Mouse (Mus musculus) cerebellum, adult 11 months (tissue): ENCODE measurements around the gene Taf5l.
A peak's percentile ranks its signal among the peaks of the same experiment; 100 is the strongest.
"Not testable (repeated sequence)": the region's sequence is repeated elsewhere in the genome, so short reads cannot be mapped to it uniquely, and the experiment has no call there.

Experiments
- DNase-seq: peaks from one replicate; pipeline ENCODE4 v3.0.0; 2022

The Taf5l gene

GRCm38 (mm10) chr8:124011989-124012586 is 9.1 kb downstream of the Taf5l start:
- no peak for DNase-seq

GRCm38 (mm10) chr8:124011580-124011979 is 9.6 kb downstream of the Taf5l start:
- DNase-seq: no peak

GRCm38 (mm10) chr8:124007829-124008228 is 13.4 kb downstream of the Taf5l start:
- DNase-seq: no peak

GRCm38 (mm10) chr8:124002546-124003108 is 18.6 kb downstream of the Taf5l start:
- DNase-seq: no peak

GRCm38 (mm10) chr8:123999568-123999967 is 21.6 kb downstream of the Taf5l start:
- DNase-seq: no peak

- no peak for DNase-seq
Observed at GRCm38 (mm10) chr8:123993997-123994396, 27.2 kb downstream of the Taf5l start.

- DNase-seq: no peak
Observed at GRCm38 (mm10) chr8:123993597-123993996, 27.6 kb downstream of the Taf5l start.

- no peak for DNase-seq
Observed at GRCm38 (mm10) chr8:123992587-123992986, 28.6 kb downstream of the Taf5l start.

- no peak for DNase-seq
Observed at GRCm38 (mm10) chr8:123990277-123991049, 30.7 kb downstream of the Taf5l start.

- no peak for DNase-seq
Observed at GRCm38 (mm10) chr8:123989128-123989527, 32.1 kb downstream of the Taf5l start.

- DNase-seq: no peak
Observed at GRCm38 (mm10) chr8:123988605-123989038, 32.6 kb downstream of the Taf5l start.

GRCm38 (mm10) chr8:123982826-123983400 is 38.3 kb downstream of the Taf5l start, which contains the start of gene Abcb10:
Gene Abcb10 (minus strand): TSS chr8:123983122.
- DNase-seq: peak; percentile 88

- DNase-seq: peak; percentile 44
Observed at GRCm38 (mm10) chr8:123982291-123982793, 38.9 kb downstream of the Taf5l start.

- DNase-seq: no peak
Observed at GRCm38 (mm10) chr8:123981674-123982073, 39.5 kb downstream of the Taf5l start.

- no peak for DNase-seq
Observed at GRCm38 (mm10) chr8:123980239-123980638, 41.0 kb downstream of the Taf5l start.

- DNase-seq: no peak
Observed at GRCm38 (mm10) chr8:123978926-123979325, 42.3 kb downstream of the Taf5l start.

- DNase-seq: no peak
Observed at GRCm38 (mm10) chr8:123978166-123978838, 42.9 kb downstream of the Taf5l start.

GRCm38 (mm10) chr8:123977499-123977898 is 43.7 kb downstream of the Taf5l start:
- no peak for DNase-seq

- no peak for DNase-seq
Observed at GRCm38 (mm10) chr8:123973495-123973894, 47.7 kb downstream of the Taf5l start.

- DNase-seq: no peak
Observed at GRCm38 (mm10) chr8:123966896-123967295, 54.3 kb downstream of the Taf5l start.

- DNase-seq: no peak
Observed at GRCm38 (mm10) chr8:123961371-123961770, 59.8 kb downstream of the Taf5l start.

GRCm38 (mm10) chr8:123960556-123960955 is 60.6 kb downstream of the Taf5l start:
- DNase-seq: not testable (repeated sequence)

- DNase-seq: no peak
Observed at GRCm38 (mm10) chr8:123960056-123960455, 61.1 kb downstream of the Taf5l start.
